Mouse (Mus musculus) heart, embryonic 13.5 days (tissue): Measurements from ENCODE around the gene Olfr601. TPM values are rescaled to one million over a fixed set of nuclear protein-coding genes. Genes with fewer than 3 reads are reported as not detected.
"Not testable (repeated sequence)": the region's sequence is repeated elsewhere in the genome, so short reads cannot be mapped to it uniquely, and the experiment has no call there.

Source experiments
- ATAC-seq: fragments of 200-750 bp; cut with Nextera tagmentation; 2 replicates; pipeline ENCODE4 v1.8.0; 2017; ENCODE audit warnings: moderate TSS enrichment; ENCODE audit not compliant: insufficient number of reproducible peaks, low FRiP score, low TSS enrichment; ENCODE audit errors: extremely low read depth
- H3K27ac ChIP-seq: fragments of 300-500 bp; sonication (generic); replicated peaks from 2 replicates; pipeline ENCODE4 v1.5.1; 2015; ENCODE audit warnings: moderate library complexity, mild to moderate bottlenecking, inconsistent platforms
- H3K27me3 ChIP-seq: fragments of 300-500 bp; sonication (generic); replicated peaks from 2 replicates; pipeline ENCODE4 v1.6.1; 2015; ENCODE audit warnings: mild to moderate bottlenecking, inconsistent platforms
- H3K36me3 ChIP-seq: fragments of 300-500 bp; sonication (generic); 2 replicates; pipeline ENCODE4 v1.6.1; 2015; ENCODE audit warnings: mild to moderate bottlenecking, inconsistent platforms
- H3K4me1 ChIP-seq: fragments of 300-500 bp; sonication (generic); 2 replicates; pipeline ENCODE4 v1.6.1; 2015; ENCODE audit warnings: inconsistent platforms
- H3K4me2 ChIP-seq: fragments of 300-500 bp; sonication (generic); 2 replicates; pipeline ENCODE4 v1.6.1; 2015; ENCODE audit warnings: inconsistent platforms, mild to moderate bottlenecking, moderate library complexity
- H3K4me3 ChIP-seq: fragments of 300-500 bp; sonication (generic); 2 replicates; pipeline ENCODE4 v1.5.1; 2015; ENCODE audit warnings: moderate library complexity, mild to moderate bottlenecking, inconsistent platforms
- H3K9ac ChIP-seq: fragments of 300-500 bp; sonication (generic); 2 replicates; pipeline ENCODE4 v1.6.1; 2015; ENCODE audit warnings: inconsistent platforms, mild to moderate bottlenecking, moderate library complexity
- H3K9me3 ChIP-seq: fragments of 300-500 bp; sonication (generic); 2 replicates; pipeline ENCODE4 v1.6.1; 2016; ENCODE audit warnings: inconsistent platforms
- WGBS: fragments of 180-500 bp; shearing (Covaris S2); methylation state at CpG from one replicate; pipeline ENCODE4 v1.1.7; 2015; ENCODE audit warnings: mixed read lengths; 5-methylcytosine and 5-hydroxymethylcytosine counted together
- polyA plus RNA-seq: library from polyadenylated mRNA; unstranded; fragments of >200 nt; fragmentation: Nextera tagmentation; extraction: Ambion mirVana; gene quantifications from 2 replicates; pipeline ENCODE4 v1.2.1, GENCODE M21; 2015

Gene Olfr601
- polyA plus RNA-seq, result not detected in 2 replicates

DNA sequence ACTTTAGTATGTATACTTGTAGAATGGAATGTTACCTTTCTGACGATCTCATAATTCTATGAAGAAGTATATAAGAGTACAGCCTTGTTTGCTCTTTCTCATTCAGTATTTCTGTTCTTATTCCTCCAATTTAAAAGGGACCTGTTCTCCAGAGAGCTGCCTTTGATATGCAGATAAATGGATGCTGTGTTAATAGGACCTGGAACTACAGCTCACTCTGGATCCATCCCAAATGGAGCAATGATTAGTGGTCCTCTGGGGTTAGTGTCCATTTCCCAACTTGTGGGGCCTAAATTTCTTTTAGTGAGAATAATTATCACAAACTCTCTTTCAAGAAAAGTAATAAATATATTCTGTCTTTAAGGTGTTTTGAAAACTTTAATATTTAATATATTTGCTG is at the start of gene Olfr601:
Gene Olfr601 (minus strand): TSS at position 101 of the 400 bp plus-strand sequence.
- H3K4me3 ChIP-seq, result no peak within 1 kb of the TSS
- no peak for ATAC-seq
- no peaks in the 10 kb centered on the region for H3K27me3 ChIP-seq
- H3K4me1 ChIP-seq, result no peaks in the 10 kb centered on the region
- H3K4me2 ChIP-seq, result no peak within 1 kb of the TSS
- no peaks in the 10 kb centered on the region for H3K36me3 ChIP-seq
- WGBS, result 80% methylated on average over 1 of the region's 1 CpGs
- no peak within 1 kb of the TSS for H3K9ac ChIP-seq
- no peaks in the 10 kb centered on the region for H3K9me3 ChIP-seq
- no peak within 1 kb of the TSS for H3K27ac ChIP-seq

- H3K27me3 ChIP-seq, H3K27ac ChIP-seq, H3K4me1 ChIP-seq, ATAC-seq, H3K4me3 ChIP-seq, H3K9me3 ChIP-seq, H3K4me2 ChIP-seq, H3K9ac ChIP-seq, H3K36me3 ChIP-seq: not testable (repeated sequence)
- WGBS, result 64% methylated on average over 3 of the region's 3 CpGs
Observed at GRCm38 (mm10) chr7:103406521-103407055, 44.1 kb upstream of the Olfr601 start.

- no peak overlapping the region for H3K9ac ChIP-seq
- no peaks in the 10 kb centered on the region for H3K9me3 ChIP-seq
- no peaks in the 10 kb centered on the region for H3K4me1 ChIP-seq
- H3K4me2 ChIP-seq, result no peak overlapping the region
- H3K27ac ChIP-seq, result no peak overlapping the region
- no peak for ATAC-seq
- H3K4me3 ChIP-seq, result no peak overlapping the region
- WGBS, result 0% methylated on average over 1 of the region's 1 CpGs
- H3K27me3 ChIP-seq, result no peaks in the 10 kb centered on the region
- H3K36me3 ChIP-seq, result no peaks in the 10 kb centered on the region
Observed at GRCm38 (mm10) chr7:103398981-103399380, 36.5 kb upstream of the Olfr601 start.

- H3K4me3 ChIP-seq, result no peak overlapping the region
- H3K4me1 ChIP-seq, result no peaks in the 10 kb centered on the region
- no peaks in the 10 kb centered on the region for H3K9me3 ChIP-seq
- H3K36me3 ChIP-seq, result no peaks in the 10 kb centered on the region
- H3K4me2 ChIP-seq, result no peak overlapping the region
- H3K27ac ChIP-seq, result no peak overlapping the region
- H3K9ac ChIP-seq, result no peak overlapping the region
- no peak for ATAC-seq
- no peaks in the 10 kb centered on the region for H3K27me3 ChIP-seq
Observed at GRCm38 (mm10) chr7:103397758-103398157, 35.3 kb upstream of the Olfr601 start.

- no peaks in the 10 kb centered on the region for H3K36me3 ChIP-seq
- no peaks in the 10 kb centered on the region for H3K27me3 ChIP-seq
- no peak within 1 kb of the TSS for H3K4me2 ChIP-seq
- no peak within 1 kb of the TSS for H3K4me3 ChIP-seq
- H3K4me1 ChIP-seq, result no peaks in the 10 kb centered on the region
- no peaks in the 10 kb centered on the region for H3K9me3 ChIP-seq
- H3K9ac ChIP-seq, result no peak within 1 kb of the TSS
- H3K27ac ChIP-seq, result no peak within 1 kb of the TSS
- no peak for ATAC-seq
Observed at GRCm38 (mm10) chr7:103386077-103386476, 23.6 kb upstream of the Olfr601 start, which contains the start of gene Olfr603. Gene Olfr603 (minus strand): TSS chr7:103386177.

- no peaks in the 10 kb centered on the region for H3K27me3 ChIP-seq
- H3K4me3 ChIP-seq, result no peak within 1 kb of the TSS
- no peak within 1 kb of the TSS for H3K9ac ChIP-seq
- no peaks in the 10 kb centered on the region for H3K36me3 ChIP-seq
- no peaks in the 10 kb centered on the region for H3K9me3 ChIP-seq
- ATAC-seq, result no peak
- no peak within 1 kb of the TSS for H3K27ac ChIP-seq
- no peaks in the 10 kb centered on the region for H3K4me1 ChIP-seq
- no peak within 1 kb of the TSS for H3K4me2 ChIP-seq
Observed at GRCm38 (mm10) chr7:103349569-103349968, 12.9 kb downstream of the Olfr601 start, which contains the start of gene Olfr600. Gene Olfr600 (minus strand): TSS chr7:103349669.

- WGBS, result 83% methylated on average over 1 of the region's 1 CpGs
- Histone ChIP-seq H3K27me3 (no peaks in the 10 kb centered on the region), H3K9me3 (no peaks in the 10 kb centered on the region), H3K4me3 (no peak within 1 kb of the TSS), H3K27ac (no peak within 1 kb of the TSS), H3K4me1 (no peaks in the 10 kb centered on the region), H3K9ac (no peak within 1 kb of the TSS), H3K4me2 (no peak within 1 kb of the TSS), H3K36me3 (no peaks in the 10 kb centered on the region)
- no peak; the same call in 1 of the 2 replicates for ATAC-seq
Observed at GRCm38 (mm10) chr7:103335617-103336016, 26.8 kb downstream of the Olfr601 start, which contains the start of gene Olfr599. Gene Olfr599 (plus strand): TSS chr7:103335917.

DNA sequence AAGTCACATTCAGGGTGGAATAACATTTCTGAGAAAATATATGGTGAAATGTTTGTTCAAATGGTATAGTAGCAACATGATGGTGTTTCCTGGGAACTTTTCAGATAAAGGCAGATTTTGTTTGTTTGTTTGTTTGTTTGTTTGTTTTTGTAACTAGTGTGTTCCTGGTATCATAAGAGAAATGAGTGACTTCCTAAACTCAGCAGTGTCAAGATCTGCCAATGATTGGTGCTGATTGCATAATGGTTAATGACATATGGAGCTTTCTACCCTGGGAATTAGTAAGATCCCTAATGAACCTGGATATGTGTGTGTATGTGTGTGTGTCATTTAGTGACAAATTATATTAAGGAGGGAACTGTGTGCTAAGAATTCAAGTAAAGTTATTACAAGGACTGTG is 39.2 kb downstream of the Olfr601 start, which contains the start of gene Olfr598:
Gene Olfr598 (plus strand): TSS at position 301 of the 400 bp plus-strand sequence.
- no peak for ATAC-seq

DNA sequence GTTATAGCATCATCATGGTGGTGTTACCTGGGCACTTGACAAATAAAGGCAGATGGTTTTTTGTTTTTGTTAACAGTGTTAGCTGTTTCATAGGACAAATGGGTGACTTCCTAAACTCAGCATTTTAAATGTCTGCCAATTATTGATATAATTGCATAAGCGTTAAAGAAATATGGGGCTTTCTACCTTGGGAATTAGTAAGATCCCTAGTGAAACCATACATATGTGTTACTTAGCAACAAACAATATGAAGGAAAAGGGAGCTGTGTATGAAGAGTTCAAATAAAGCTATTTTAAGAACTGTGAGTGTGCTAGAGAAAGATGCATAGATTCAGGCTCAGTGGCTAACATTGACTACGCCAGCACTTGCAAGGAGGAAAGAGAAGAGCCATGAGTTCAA is 46.4 kb downstream of the Olfr601 start, which contains the start of gene Olfr597:
Gene Olfr597 (plus strand): TSS at position 301 of the 400 bp plus-strand sequence.
- H3K4me1 ChIP-seq, H3K4me3 ChIP-seq, H3K36me3 ChIP-seq, H3K4me2 ChIP-seq, H3K9ac ChIP-seq, H3K27ac ChIP-seq, H3K9me3 ChIP-seq, ATAC-seq, H3K27me3 ChIP-seq: not testable (repeated sequence)
- 76% methylated on average over 2 of the region's 2 CpGs for WGBS

More for the DNA sequence above, 39.2 kb downstream of the Olfr601 start, which contains the start of gene Olfr598:
- no peak within 1 kb of the TSS for H3K27ac ChIP-seq
- no peaks in the 10 kb centered on the region for H3K9me3 ChIP-seq
- no peak within 1 kb of the TSS for H3K9ac ChIP-seq
- no peaks in the 10 kb centered on the region for H3K27me3 ChIP-seq
- no peaks in the 10 kb centered on the region for H3K36me3 ChIP-seq
- no peak within 1 kb of the TSS for H3K4me3 ChIP-seq
- H3K4me1 ChIP-seq, result no peaks in the 10 kb centered on the region
- no peak within 1 kb of the TSS for H3K4me2 ChIP-seq

Other genes starting within 250 kb of the Olfr601 start
- not detected in 2 replicates for gene Olfr586, start 237.0 kb downstream of the Olfr601 start, polyA plus RNA-seq
- gene Olfr588-ps1, start 221.8 kb downstream of the Olfr601 start, polyA plus RNA-seq, result not detected in 2 replicates
- gene Olfr589, start 206.3 kb downstream of the Olfr601 start, polyA plus RNA-seq, result not detected in 2 replicates
- gene Olfr591, start 184.3 kb downstream of the Olfr601 start, polyA plus RNA-seq, result not detected in 2 replicates
- not detected in 2 replicates for gene Olfr592, start 177.9 kb downstream of the Olfr601 start, polyA plus RNA-seq
- not detected in 2 replicates for gene Olfr593, start 150.8 kb downstream of the Olfr601 start, polyA plus RNA-seq
- gene Olfr594, start 145.7 kb downstream of the Olfr601 start, polyA plus RNA-seq, result not detected in 2 replicates
- not detected in 2 replicates for gene Usp17ld, start 110.2 kb downstream of the Olfr601 start, polyA plus RNA-seq
- gene Olfr596, start 57.0 kb downstream of the Olfr601 start, polyA plus RNA-seq, result not detected in 2 replicates
- not detected in 2 replicates for gene Olfr597, start 46.3 kb downstream of the Olfr601 start, polyA plus RNA-seq
- not detected in 2 replicates for gene Olfr598, start 39.1 kb downstream of the Olfr601 start, polyA plus RNA-seq
- gene Olfr599, start 26.7 kb downstream of the Olfr601 start, polyA plus RNA-seq, result not detected in 2 replicates
- gene Olfr600, start 13.0 kb downstream of the Olfr601 start, polyA plus RNA-seq, result not detected in 2 replicates
- gene Olfr603, start 23.5 kb upstream of the Olfr601 start, polyA plus RNA-seq, result not detected in 2 replicates
- not detected in 2 replicates for gene Usp17lc, start 52.4 kb upstream of the Olfr601 start, polyA plus RNA-seq
- gene Olfr605, start 82.8 kb upstream of the Olfr601 start, polyA plus RNA-seq, result not detected in 2 replicates
- gene Olfr606, start 86.4 kb upstream of the Olfr601 start, polyA plus RNA-seq, result not detected in 2 replicates
- gene Olfr607, start 101.5 kb upstream of the Olfr601 start, polyA plus RNA-seq, result 0.17 and 0.21 TPM in 2 replicates
- gene Olfr608, start 107.2 kb upstream of the Olfr601 start, polyA plus RNA-seq, result 0.16 and 0.19 TPM in 2 replicates
- not detected in 2 replicates for gene Olfr609, start 135.4 kb upstream of the Olfr601 start, polyA plus RNA-seq
- not detected in 2 replicates for gene Olfr610, start 149.5 kb upstream of the Olfr601 start, polyA plus RNA-seq
- gene Olfr611, start 158.2 kb upstream of the Olfr601 start, polyA plus RNA-seq, result not detected in 2 replicates
- not detected in 2 replicates for gene Olfr612, start 180.1 kb upstream of the Olfr601 start, polyA plus RNA-seq
- not detected in 2 replicates for gene Olfr613, start 185.4 kb upstream of the Olfr601 start, polyA plus RNA-seq
- gene Olfr615, start 193.4 kb upstream of the Olfr601 start, polyA plus RNA-seq, result not detected in 2 replicates
- gene Olfr616, start 206.5 kb upstream of the Olfr601 start, polyA plus RNA-seq, result not detected in 2 replicates
- gene Olfr617, start 210.4 kb upstream of the Olfr601 start, polyA plus RNA-seq, result not detected in 2 replicates
- not detected in 2 replicates for gene Olfr618, start 227.4 kb upstream of the Olfr601 start, polyA plus RNA-seq
- not detected in 2 replicates for gene Olfr619, start 237.9 kb upstream of the Olfr601 start, polyA plus RNA-seq
- gene Olfr620, start 249.9 kb upstream of the Olfr601 start, polyA plus RNA-seq, result not detected in 2 replicates